Mouse (Mus musculus) hindbrain, postnatal 0 days (tissue): ENCODE results near the gene Ppfibp1. TPM values are rescaled to one million over a fixed set of nuclear protein-coding genes. Genes with fewer than 3 reads are reported as not detected.
"Not testable (repeated sequence)": the region's sequence is repeated elsewhere in the genome, so short reads cannot be mapped to it uniquely, and the experiment has no call there.

ENCODE experiments used
- ATAC-seq: fragments of 200-750 bp; cut with Nextera tagmentation; 2 replicates; pipeline ENCODE4 v1.8.0; 2017; ENCODE audit warnings: mild to moderate bottlenecking, moderate TSS enrichment, moderate library complexity
- DNase-seq: peaks from one replicate; pipeline ENCODE4 v3.0.0-alpha.2; 2015; ENCODE audit warnings: low spot score
- H3K27ac ChIP-seq: fragments of 300-500 bp; sonication (generic); 2 replicates; pipeline ENCODE4 v1.5.1; 2014; ENCODE audit warnings: mild to moderate bottlenecking
- H3K27me3 ChIP-seq: fragments of 300-500 bp; sonication (generic); 2 replicates; pipeline ENCODE4 v1.6.1; 2014; ENCODE audit warnings: low read length, mixed read lengths; ENCODE audit not compliant: insufficient read depth
- H3K36me3 ChIP-seq: fragments of 300-500 bp; sonication (generic); 2 replicates; pipeline ENCODE4 v1.6.1; 2014; ENCODE audit warnings: low read length, mixed read lengths; ENCODE audit not compliant: insufficient read depth
- H3K4me1 ChIP-seq: fragments of 300-500 bp; sonication (generic); 2 replicates; pipeline ENCODE4 v1.6.1; 2014; ENCODE audit warnings: antibody characterized with exemption, low read length, mixed read lengths; ENCODE audit not compliant: insufficient read depth
- H3K4me2 ChIP-seq: fragments of 300-500 bp; sonication (generic); 2 replicates; pipeline ENCODE4 v1.6.1; 2014; ENCODE audit warnings: low read depth, mild to moderate bottlenecking, low read length, moderate library complexity, mixed read lengths
- H3K4me3 ChIP-seq: fragments of 300-500 bp; sonication (generic); 2 replicates; pipeline ENCODE4 v1.5.1; 2014; ENCODE audit warnings: low read length
- H3K9ac ChIP-seq: fragments of 300-500 bp; sonication (generic); replicated peaks from 2 replicates; pipeline ENCODE4 v1.6.1; 2014; ENCODE audit warnings: mild to moderate bottlenecking, low read length, moderate library complexity, mixed read lengths
- H3K9me3 ChIP-seq: fragments of 300-500 bp; sonication (generic); 2 replicates; pipeline ENCODE4 v1.6.1; 2016; ENCODE audit warnings: low read length, mixed read lengths
- CTCF ChIP-seq: IDR thresholded peaks from 2 replicates; pipeline ENCODE4 v1.5.1; 2016; ENCODE audit warnings: antibody characterized with exemption, control low read depth, low read depth
- WGBS: fragments of 180-500 bp; shearing (Covaris S2); extraction: QIAGEN DNeasy Blood & Tissue Kit; methylation state at CpG from one replicate; pipeline ENCODE4 v1.1.7; 2014; 5-methylcytosine and 5-hydroxymethylcytosine counted together
- polyA plus RNA-seq: library from polyadenylated mRNA; unstranded; fragments of >200 nt; fragmentation: Nextera tagmentation; extraction: Ambion mirVana; gene quantifications from 2 replicates; pipeline ENCODE4 v1.2.1, GENCODE M21; 2015
- total RNA-seq: library from RNA; depleted of rRNA; stranded (reverse); fragments of >200 nt; gene quantifications from 2 replicates; pipeline ENCODE4 v1.2.3, GENCODE M21; 2014

The Ppfibp1 gene
- total and polyA plus RNA-seq, 2 experiments from 2014 or later = 16.3 to 26.8 TPM

DNA sequence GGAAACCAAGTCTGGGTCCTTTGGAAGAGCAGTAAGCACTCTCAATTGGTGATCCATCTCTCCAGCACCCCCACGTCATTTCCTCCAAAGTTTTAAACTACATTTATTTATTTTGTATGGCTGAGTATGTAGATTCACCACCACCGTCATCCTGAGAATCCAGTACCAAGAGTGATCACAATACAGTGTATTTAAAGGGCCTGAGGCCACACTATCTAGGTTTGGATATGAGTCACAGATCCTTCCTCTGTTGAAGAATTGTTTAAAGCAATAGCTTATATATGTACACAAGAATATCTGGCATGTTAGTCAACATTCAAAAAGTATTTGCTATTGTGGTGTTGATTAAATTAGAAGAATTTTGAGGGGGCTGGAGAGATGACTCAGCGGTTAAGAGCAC, 40.0 kb upstream of the Ppfibp1 start:
- Histone ChIP-seq H3K36me3 (no peaks in the 10 kb centered on the region), H3K9ac (no peak overlapping the region), H3K9me3 (no peaks in the 10 kb centered on the region), H3K27me3 (no peaks in the 10 kb centered on the region), H3K4me1 (no peaks in the 10 kb centered on the region), H3K27ac (no peak overlapping the region), H3K4me2 (no peak overlapping the region), H3K4me3 (no peak overlapping the region)
- no peak for TF ChIP-seq CTCF
- ATAC-seq (no peak), DNase-seq (no peak)
- 87% methylated on average over 3 of the region's 3 CpGs for WGBS

DNA sequence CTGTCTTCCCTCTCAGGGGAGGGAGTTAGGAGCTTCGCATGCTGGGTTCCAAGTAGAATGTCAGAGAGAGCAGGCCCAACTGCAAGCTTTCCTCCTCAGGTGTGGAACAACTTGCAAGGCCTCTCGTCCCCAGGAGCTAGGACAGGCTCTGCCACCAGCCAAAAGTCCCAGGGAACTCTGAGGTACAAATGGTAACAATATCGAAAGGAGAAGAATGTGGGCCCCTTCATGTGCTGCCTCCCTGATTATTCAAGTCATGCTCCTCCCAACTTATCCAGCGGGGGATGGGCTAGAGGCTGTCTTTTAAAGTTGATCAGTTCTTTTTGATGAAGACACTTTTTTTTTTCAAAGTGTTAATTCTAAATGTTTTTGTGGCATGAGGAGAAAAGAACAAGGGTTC, 38.2 kb upstream of the Ppfibp1 start, which contains the start of gene Smco2:
Gene Smco2, plus strand, starts transcription at position 55 of the 400 bp plus-strand sequence.
- Histone ChIP-seq H3K4me2 (no peak within 1 kb of the TSS), H3K4me3 (no peak within 1 kb of the TSS), H3K27ac (no peak within 1 kb of the TSS), H3K4me1 (no peaks in the 10 kb centered on the region), H3K36me3 (no peaks in the 10 kb centered on the region), H3K9ac (no peak within 1 kb of the TSS), H3K27me3 (no peaks in the 10 kb centered on the region), H3K9me3 (no peaks in the 10 kb centered on the region)
- no peak for TF ChIP-seq CTCF
- DNase-seq = no peak
- no peak for ATAC-seq
- WGBS = 71% methylated on average over 4 of the region's 4 CpGs

DNA sequence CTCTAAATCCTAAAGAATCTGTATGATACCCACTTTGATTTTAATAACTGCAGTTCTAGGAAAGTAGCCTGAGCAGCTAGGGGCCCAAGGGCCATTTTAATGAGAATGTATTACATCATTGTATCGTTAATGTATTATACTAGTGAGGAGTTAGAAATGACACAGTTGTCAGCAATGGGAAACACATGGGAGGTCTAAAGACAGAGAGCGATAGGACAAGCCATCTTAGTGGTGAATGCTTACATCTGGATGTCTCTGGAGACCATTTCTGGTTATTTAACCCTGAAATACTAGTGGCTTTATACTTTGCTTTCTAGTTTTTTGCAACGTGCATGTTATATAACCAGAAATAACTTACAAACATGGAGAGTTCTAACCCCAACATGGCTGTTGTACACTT, 36.4 kb upstream of the Ppfibp1 start:
- Histone ChIP-seq H3K27ac (no peak overlapping the region), H3K9me3 (no peaks in the 10 kb centered on the region), H3K4me1 (no peaks in the 10 kb centered on the region), H3K36me3 (no peaks in the 10 kb centered on the region), H3K27me3 (no peaks in the 10 kb centered on the region), H3K9ac (no peak overlapping the region), H3K4me2 (no peak overlapping the region), H3K4me3 (no peak overlapping the region)
- DNase-seq (no peak), ATAC-seq (no peak)
- no peak for TF ChIP-seq CTCF
- WGBS = 85% methylated on average over 3 of the region's 3 CpGs

DNA sequence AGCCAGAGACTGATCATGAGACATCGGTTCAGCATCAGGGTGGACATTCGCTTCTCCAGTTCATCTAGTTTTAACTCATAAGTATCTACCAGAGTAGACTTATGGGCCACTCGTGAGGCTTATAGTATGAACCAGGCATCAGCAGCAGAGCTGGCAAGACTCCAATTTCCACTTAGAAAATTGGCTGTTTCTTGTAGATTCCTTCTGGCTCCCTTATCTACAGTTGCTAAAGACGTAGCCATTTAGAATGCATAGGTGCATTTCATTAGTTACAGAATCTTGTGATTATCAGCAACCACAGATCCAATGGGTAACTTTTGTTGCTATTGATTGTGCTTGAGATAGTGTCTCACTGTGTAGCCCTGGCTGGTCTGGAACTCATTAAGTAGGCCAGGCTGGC, 35.5 kb upstream of the Ppfibp1 start:
- TF ChIP-seq CTCF = no peak
- ATAC-seq = no peak
- 72% methylated on average over 4 of the region's 4 CpGs for WGBS
- Histone ChIP-seq H3K36me3 (no peaks in the 10 kb centered on the region), H3K4me2 (no peak overlapping the region), H3K27ac (no peak overlapping the region), H3K4me3 (no peak overlapping the region), H3K9me3 (no peaks in the 10 kb centered on the region), H3K9ac (no peak overlapping the region), H3K27me3 (no peaks in the 10 kb centered on the region), H3K4me1 (no peaks in the 10 kb centered on the region)
- DNase-seq = peak; percentile 35

DNA sequence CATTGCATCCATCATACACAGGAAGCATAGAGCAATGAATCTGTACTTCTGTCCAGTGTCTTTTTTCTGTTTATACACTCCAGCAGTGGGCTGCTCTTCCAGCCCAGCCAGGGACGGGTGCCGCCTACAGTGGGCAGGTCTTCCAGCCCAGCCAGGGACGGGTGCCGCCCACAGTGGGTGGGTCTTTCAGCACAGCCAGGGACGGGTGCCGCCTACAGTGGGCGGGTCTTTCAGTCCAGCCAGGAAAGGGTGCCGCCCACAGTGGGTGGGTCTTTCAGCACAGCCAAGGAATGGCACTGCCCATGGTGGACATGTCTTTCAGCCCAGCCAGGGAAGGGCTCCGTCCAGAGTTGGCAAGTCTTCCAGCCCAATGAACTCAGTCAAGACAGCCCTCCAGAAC, 33.1 kb upstream of the Ppfibp1 start:
- 92% methylated on average over 9 of the region's 9 CpGs for WGBS

DNA sequence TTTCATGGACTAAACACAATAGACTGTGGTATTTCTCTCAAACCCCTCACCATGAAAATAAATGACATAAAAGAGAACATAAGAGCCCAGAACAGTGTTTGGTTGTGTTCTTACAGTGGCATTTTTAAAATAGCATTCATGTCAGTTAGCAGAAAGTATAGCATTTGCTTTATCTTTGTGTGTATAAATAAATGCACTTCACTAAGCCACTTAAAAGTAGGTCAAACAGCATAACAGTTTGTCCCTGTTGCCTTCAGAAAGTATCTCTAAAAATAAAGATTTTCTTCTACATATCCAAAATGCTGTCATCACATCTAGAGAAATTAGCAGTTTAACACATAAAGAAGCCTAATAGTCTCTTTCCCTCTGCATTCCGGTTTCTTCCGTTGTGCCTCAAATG, 30.9 kb upstream of the Ppfibp1 start:
- Histone ChIP-seq H3K4me1 (no peaks in the 10 kb centered on the region), H3K27ac (no peak overlapping the region), H3K4me3 (no peak overlapping the region), H3K9me3 (no peaks in the 10 kb centered on the region), H3K27me3 (no peaks in the 10 kb centered on the region), H3K36me3 (no peaks in the 10 kb centered on the region), H3K4me2 (no peak overlapping the region), H3K9ac (no peak overlapping the region)
- DNase-seq (no peak), ATAC-seq (no peak)
- TF ChIP-seq CTCF = no peak
- 86% methylated on average over 2 of the region's 2 CpGs for WGBS

More for the DNA sequence above, 33.1 kb upstream of the Ppfibp1 start:
- DNase-seq (no peak), ATAC-seq (no peak)
- TF ChIP-seq CTCF = no peak
- H3K4me1 ChIP-seq = no peaks in the 10 kb centered on the region
- H3K9ac ChIP-seq = no peak overlapping the region
- H3K9me3 ChIP-seq = no peaks in the 10 kb centered on the region
- H3K4me2 ChIP-seq = no peak overlapping the region
- H3K36me3 ChIP-seq = no peaks in the 10 kb centered on the region
- H3K4me3 ChIP-seq = no peak overlapping the region
- no peak overlapping the region for H3K27ac ChIP-seq
- H3K27me3 ChIP-seq = no peaks in the 10 kb centered on the region

DNA sequence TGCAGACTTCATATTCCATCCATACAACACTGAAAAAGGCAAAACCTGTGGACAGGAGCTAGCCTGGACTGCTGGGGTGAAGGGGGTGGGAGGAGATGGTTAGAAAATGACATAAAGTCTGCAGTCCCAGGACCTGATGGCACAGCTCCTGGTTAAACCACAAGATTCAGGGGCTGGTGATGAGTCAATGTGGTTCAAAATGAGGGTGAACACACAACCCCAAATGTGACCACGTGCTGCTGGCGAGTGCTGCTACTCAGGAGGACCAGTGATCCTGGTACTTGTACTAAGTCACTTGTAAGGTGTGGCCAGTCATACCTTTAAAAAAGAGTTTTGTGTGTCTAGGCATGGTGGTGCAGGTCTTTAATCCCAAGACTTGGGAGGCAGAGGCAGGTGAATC, 25.1 kb upstream of the Ppfibp1 start:
- no peaks in the 10 kb centered on the region for H3K27me3 ChIP-seq
- 96% methylated on average over 2 of the region's 2 CpGs for WGBS
- no peaks in the 10 kb centered on the region for H3K9me3 ChIP-seq
- no peak overlapping the region for H3K4me2 ChIP-seq
- TF ChIP-seq CTCF = no peak
- DNase-seq (no peak), ATAC-seq (no peak)
- no peak overlapping the region for H3K4me3 ChIP-seq
- no peak overlapping the region for H3K9ac ChIP-seq
- H3K27ac ChIP-seq = no peak overlapping the region
- H3K36me3 ChIP-seq = no peaks in the 10 kb centered on the region
- H3K4me1 ChIP-seq = no peaks in the 10 kb centered on the region

DNA sequence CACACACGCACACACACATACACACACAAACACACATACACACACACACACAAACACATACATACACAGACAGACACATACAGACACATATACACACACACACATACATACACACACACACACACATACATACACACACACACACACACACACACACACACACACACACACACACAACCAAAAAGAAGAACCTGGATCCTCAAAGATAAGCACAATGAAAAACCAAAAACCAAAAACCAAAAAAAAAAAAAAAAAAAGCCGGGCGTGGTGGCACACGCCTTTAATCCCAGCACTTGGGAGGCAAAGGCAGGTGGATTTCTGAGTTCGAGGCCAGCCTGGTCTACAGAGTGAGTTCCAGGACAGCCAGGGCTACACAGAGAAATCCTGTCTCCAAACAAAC, 23.9 kb upstream of the Ppfibp1 start:
- WGBS = 95% methylated on average over 4 of the region's 5 CpGs
- not testable (repeated sequence) for H3K36me3 ChIP-seq, H3K27me3 ChIP-seq, H3K9ac ChIP-seq, H3K4me3 ChIP-seq, H3K9me3 ChIP-seq, H3K4me2 ChIP-seq, ATAC-seq, DNase-seq, H3K27ac ChIP-seq, H3K4me1 ChIP-seq
